Mouse (Mus musculus) olfactory bulb, adult 2 months (tissue): Measurements from ENCODE around the gene Htr2c. TPM values are rescaled to one million over a fixed set of nuclear protein-coding genes. Genes with fewer than 3 reads are reported as not detected.

Source experiments
- H3K27ac ChIP-seq: fragments of 200-500 bp; 2 replicates; pipeline ENCODE4 v1.5.1; 2012; ENCODE audit warnings: low read depth, low read length; ENCODE audit not compliant: insufficient read depth
- H3K4me1 ChIP-seq: fragments of 200-500 bp; 2 replicates; pipeline ENCODE4 v1.6.1; 2012; ENCODE audit warnings: low read length; ENCODE audit not compliant: control insufficient read depth, insufficient read depth
- H3K4me3 ChIP-seq: fragments of 200-500 bp; 2 replicates; pipeline ENCODE4 v1.5.1; 2012; ENCODE audit warnings: mild to moderate bottlenecking, low read depth, low read length, moderate library complexity; ENCODE audit not compliant: insufficient read depth
- CTCF ChIP-seq: fragments of 200-500 bp; IDR thresholded peaks from 2 replicates; pipeline ENCODE4 v1.5.1; 2012; ENCODE audit warnings: low read depth, mild to moderate bottlenecking, low read length, moderate library complexity; ENCODE audit not compliant: insufficient read depth
- POLR2A ChIP-seq: fragments of 200-500 bp; IDR thresholded peaks from 2 replicates; pipeline ENCODE4 v1.6.1; 2012; ENCODE audit warnings: mild to moderate bottlenecking, low read depth, low read length, moderate library complexity; ENCODE audit not compliant: insufficient read depth
- WGBS: fragments of 180-500 bp; shearing (Covaris S2); methylation state at CpG from one replicate; pipeline ENCODE4 v1.1.7; 2018; 5-methylcytosine and 5-hydroxymethylcytosine counted together
- polyA plus RNA-seq: library from polyadenylated mRNA; stranded (reverse); fragments of >200 nt; gene quantifications from 2 replicates; pipeline ENCODE4 v1.2.4, GENCODE M21; 2012; ENCODE audit warnings: low replicate concordance; ENCODE audit not compliant: missing spikeins, insufficient read depth, insufficient read length

Htr2c gene
- not detected in 2 replicates for polyA plus RNA-seq

- TF ChIP-seq CTCF (no peak), POLR2A (no peak)
- Histone ChIP-seq H3K4me1 (peaks cover 6% of the 10 kb centered on the region; the same call in 1 of the 2 replicates), H3K4me3 (peak within 1 kb of the TSS; percentile 62), H3K27ac (no peak within 1 kb of the TSS)
- 32% methylated on average over 25 of the region's 27 CpGs for WGBS
These were observed at the start of gene Htr2c for GRCm38 (mm10) chrX:146962258-146962913. Gene Htr2c, plus strand, starts transcription at chrX:146962513.

DNA sequence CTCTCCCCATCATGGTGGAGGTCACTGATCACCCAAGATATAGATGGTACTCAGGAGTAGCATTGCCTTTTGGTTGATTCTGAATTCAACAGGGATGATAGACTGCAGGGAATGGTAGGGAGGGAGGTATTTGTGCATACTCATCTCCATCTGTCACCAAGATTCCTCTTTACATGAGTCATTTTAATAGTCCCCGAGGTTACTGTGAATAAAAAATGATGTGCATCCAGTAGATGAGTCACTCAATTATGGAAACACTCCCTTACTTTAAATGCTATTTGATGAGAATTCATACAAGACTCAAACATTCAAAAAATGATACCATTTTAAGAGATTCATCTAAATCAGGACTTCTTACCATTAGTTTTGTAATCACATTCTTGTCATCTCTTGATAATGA, 34.1 kb upstream of the Htr2c start:
- 55% methylated on average over 1 of the region's 1 CpGs for WGBS
- no peaks in the 10 kb centered on the region for H3K4me1 ChIP-seq

DNA sequence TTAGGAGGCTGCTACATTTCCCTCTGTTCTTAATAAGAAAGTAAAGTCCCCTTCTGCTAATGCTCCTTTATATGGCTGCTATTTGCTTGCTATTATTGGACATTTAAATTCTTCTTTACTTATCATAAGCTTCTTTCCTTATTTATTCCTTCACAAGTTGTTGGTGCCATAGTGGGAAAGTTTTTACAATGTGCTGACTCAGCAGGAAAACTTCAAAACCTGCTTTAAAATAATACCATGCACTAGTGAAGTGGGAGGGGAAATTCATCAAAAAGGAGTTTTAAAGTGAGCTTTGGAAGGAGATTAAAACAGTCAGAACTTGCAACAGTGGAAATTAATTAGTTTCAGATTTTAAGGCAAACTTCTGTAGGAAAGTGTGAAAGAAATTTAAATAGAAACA, 26.0 kb upstream of the Htr2c start:
- H3K4me3 ChIP-seq, result no peak overlapping the region
- H3K27ac ChIP-seq, result no peak overlapping the region
- H3K4me1 ChIP-seq, result no peaks in the 10 kb centered on the region
- TF ChIP-seq CTCF (no peak), POLR2A (no peak)

More for the DNA sequence above, 34.1 kb upstream of the Htr2c start:
- TF ChIP-seq POLR2A (no peak), CTCF (no peak)
- H3K4me3 ChIP-seq, result no peak overlapping the region
- no peak overlapping the region for H3K27ac ChIP-seq

DNA sequence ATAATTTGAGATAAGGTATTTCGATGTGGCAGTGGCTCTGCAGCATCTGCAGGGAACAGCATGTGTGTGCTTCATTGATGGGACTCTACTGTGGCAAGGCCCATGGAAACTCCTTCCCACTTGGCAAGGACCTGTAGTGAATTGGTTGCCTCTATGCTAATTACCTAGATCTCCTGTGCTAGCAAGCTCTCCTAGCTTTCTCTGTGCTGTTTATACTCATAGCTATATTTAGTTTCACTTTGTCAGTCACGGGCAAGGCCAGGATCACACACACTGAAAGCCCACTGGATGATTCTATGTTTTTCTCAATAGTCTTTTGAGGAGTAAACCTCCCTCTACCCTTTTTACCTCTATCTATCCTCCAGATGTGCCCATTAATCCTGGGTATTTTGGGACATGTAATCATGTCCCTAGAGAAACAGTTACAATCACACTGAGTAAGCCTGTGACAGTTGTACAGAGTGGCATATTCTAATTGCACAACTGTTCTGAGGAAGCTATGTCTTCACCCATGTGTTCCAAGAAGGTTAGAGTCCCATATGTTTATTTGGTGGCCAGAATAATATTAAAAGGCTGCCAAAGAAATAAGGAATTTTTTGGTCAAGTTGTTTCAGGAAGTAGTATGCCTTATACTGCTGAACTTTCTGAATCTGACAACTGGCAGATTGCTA, 16.0 kb upstream of the Htr2c start:
- TF ChIP-seq CTCF (no peak), POLR2A (no peak)

DNA sequence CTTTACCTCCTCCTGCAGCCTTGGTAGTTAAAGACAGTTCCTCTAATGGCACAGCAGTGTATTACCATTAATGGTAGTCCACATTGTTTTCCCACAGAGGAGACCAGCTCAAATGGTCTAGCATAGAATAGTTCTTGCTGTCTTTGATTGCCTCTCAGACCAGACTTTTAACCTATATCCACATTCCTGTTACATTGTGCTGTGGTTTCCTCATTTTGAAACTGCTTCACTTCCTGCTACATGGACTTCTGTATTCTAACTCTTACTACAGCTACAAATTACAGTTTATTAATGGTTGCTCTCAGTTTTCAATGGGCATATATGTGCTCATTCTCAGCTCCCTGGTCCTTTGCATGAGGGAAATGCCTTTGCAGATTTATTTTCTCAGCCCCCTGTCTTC, 15.3 kb upstream of the Htr2c start:
- H3K4me3 ChIP-seq, result no peak overlapping the region
- H3K27ac ChIP-seq, result no peak overlapping the region
- no peaks in the 10 kb centered on the region for H3K4me1 ChIP-seq
- TF ChIP-seq CTCF, result no peak
- no peak for TF ChIP-seq POLR2A

More for the DNA sequence above, 16.0 kb upstream of the Htr2c start:
- Histone ChIP-seq H3K4me3 (no peak overlapping the region), H3K4me1 (no peaks in the 10 kb centered on the region), H3K27ac (no peak overlapping the region)
- 68% methylated on average over 2 of the region's 2 CpGs for WGBS

DNA sequence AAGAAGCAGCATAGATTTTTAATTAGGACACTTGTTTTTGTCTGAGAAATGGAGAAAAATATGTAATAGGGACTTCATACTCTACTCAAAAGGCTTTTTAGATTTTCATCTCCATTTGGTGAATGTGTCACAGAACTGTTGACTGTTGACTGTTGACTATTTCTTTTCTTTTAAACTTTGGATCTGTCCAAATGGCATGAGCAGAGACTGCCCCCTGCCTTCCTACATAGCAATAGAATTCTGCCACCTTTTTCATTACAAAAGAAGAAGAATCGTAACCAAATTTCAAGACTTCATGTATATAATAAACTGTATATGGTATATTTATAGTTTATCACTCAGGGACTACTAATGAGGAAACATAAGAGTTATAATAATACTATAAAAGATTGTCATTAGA, 3.7 kb upstream of the Htr2c start:
- Histone ChIP-seq H3K4me3 (no peak overlapping the region), H3K4me1 (peaks cover 6% of the 10 kb centered on the region; the same call in 1 of the 2 replicates), H3K27ac (no peak overlapping the region)
- WGBS, result 77% methylated on average over 1 of the region's 1 CpGs
- no peak for TF ChIP-seq CTCF
- TF ChIP-seq POLR2A, result no peak

DNA sequence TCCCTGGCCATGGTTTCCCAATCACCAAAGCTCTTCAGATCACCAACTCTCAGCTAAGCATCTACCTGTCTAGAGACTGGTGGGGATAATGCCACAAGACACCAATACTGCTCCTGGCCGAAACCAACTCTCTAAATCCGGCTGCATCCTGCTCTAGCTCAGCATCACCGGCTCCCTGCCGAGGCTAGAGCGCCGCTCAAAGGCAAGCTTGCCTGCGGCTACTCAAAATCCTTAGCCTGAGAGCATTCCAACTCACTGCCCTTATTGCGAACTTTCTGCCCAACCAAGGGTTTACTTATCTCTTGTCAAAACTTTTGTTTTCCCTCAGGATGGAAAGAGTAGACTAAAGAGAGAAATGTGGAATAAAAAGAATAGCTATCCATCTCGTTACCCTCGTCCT, 2.4 kb upstream of the Htr2c start:
- 20% methylated on average over 10 of the region's 10 CpGs for WGBS
- Histone ChIP-seq H3K4me3 (no peak overlapping the region), H3K4me1 (peaks cover 6% of the 10 kb centered on the region; the same call in 1 of the 2 replicates), H3K27ac (no peak overlapping the region)
- TF ChIP-seq CTCF (no peak), POLR2A (no peak)

DNA sequence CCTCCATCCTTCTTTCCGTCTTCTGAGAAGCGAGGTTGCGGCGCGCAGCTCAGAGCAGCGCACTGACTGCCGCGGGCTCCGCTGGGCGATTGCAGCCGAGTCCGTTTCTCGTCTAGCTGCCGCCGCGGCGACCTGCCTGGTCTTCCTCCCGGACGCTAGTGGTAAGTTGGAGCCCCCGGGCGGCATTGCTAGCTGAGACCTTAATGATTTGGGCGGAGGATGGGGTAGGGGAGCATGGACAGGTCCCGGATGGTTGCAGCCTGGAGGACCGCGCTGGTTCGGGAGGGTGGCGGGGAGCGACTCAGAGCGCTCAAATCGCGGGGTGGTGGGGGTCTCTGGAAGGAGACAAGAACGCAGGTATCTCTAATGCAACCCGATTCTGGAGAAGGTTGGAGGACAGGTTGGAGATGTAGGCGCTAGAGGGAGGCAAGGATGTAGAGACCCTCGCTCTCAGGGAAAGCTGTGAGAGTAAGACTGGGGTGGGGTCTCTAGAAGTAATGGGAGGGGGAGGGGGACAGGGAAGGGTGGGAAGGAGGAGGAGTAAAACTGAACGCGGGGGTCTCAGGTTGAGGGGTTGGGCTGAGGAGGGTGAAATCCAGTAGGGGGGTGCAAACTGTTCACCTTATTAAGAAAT, 718 bp downstream of the Htr2c start:
- H3K4me3 ChIP-seq, result peak overlapping the region; percentile 62
- TF ChIP-seq CTCF, result no peak
- no peak for TF ChIP-seq POLR2A
- H3K27ac ChIP-seq, result no peak overlapping the region
- peaks cover 6% of the 10 kb centered on the region; the same call in 1 of the 2 replicates for H3K4me1 ChIP-seq
- WGBS, result 14% methylated on average over 33 of the region's 37 CpGs

DNA sequence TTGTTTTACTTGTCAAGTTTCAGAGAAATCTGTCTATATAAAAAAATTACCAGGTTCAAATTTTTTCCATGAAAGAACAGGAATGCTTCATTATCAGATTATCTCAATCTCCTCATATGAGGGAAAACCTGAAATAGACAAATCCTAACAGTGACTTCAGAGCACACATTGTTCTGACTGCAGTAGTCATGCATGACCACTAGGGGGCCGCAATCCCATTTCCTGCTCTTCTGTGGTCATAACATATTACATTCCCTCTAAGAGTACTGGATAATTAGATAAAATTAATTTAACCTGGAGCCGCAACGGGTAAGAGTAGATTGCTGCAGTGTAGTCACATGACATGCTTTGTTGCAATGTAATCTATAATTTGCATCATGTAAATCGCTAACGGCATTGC, 17.6 kb downstream of the Htr2c start:
- no peak overlapping the region for H3K27ac ChIP-seq
- H3K4me3 ChIP-seq, result no peak overlapping the region
- no peak for TF ChIP-seq POLR2A
- no peak for TF ChIP-seq CTCF
- H3K4me1 ChIP-seq, result no peaks in the 10 kb centered on the region
- 50% methylated on average over 5 of the region's 5 CpGs for WGBS
